Mouse (Mus musculus) kidney, adult 10 weeks (tissue): Measurements from ENCODE around the gene 0610009B22Rik. TPM values are rescaled to one million over a fixed set of nuclear protein-coding genes. Genes with fewer than 3 reads are reported as not detected.

ENCODE experiments used
- polyA plus RNA-seq: library from polyadenylated mRNA; stranded (reverse); fragments of 350-450 nt; fragmentation: Illumina TruSeq; extraction: RNeasy Lipid Tissue Mini Kit (QIAGEN cat#74804); gene quantifications from one replicate; pipeline ENCODE4 v1.2.3, GENCODE M21; 2014; ENCODE audit warnings: low read depth, low replicate concordance

0610009B22Rik gene
- polyA plus RNA-seq: 103 TPM

DNA sequence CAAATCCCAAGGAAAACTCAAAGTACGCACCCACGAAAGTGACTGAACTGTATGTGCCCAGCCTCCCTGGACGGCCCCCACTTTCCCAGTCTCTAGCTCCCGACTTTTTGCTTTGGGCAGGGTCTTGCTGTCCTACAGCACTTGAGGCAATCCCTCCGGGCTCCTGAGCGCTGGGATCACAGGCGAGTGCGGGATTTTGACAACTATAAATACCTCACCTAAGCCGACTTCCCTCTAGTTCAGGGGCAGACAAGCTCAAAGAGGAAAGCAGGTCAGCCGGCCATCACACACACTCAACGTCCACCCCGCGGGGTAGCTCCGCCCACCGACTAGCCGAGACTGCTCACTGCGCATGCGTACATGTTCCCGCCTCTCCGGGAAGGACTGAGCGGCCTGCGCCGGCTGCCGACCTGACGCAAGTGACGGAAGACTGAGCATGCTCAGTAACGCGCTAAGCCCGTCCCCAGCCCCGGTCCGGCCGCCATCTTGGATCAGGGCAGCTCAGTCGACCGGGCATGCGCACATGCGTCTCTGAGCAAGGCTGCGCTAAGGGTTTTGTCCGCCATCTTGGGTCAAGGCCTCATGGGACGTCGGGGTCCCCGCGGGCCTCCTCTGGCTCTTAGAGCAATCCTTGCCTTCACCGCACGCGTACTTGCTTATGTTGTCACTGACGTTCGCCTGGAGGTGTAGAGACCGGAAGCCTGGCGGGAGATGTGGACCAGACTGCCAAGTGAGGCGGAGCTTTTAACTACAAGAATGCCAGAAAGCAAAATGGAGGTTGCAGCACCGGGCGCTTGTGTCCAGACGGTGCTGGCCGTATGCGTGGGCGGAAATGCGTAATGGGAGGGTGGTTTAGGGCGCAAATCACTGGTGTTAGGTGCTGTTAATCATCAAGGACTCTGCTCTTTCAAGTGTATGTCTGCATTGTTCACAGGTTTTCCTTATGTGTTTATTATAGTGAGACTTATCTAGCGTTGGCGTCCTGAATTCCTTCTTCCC lies at the start of gene 0610009B22Rik:
Gene 0610009B22Rik, minus strand, starts transcription at position 545 of the 999 bp plus-strand sequence.

DNA sequence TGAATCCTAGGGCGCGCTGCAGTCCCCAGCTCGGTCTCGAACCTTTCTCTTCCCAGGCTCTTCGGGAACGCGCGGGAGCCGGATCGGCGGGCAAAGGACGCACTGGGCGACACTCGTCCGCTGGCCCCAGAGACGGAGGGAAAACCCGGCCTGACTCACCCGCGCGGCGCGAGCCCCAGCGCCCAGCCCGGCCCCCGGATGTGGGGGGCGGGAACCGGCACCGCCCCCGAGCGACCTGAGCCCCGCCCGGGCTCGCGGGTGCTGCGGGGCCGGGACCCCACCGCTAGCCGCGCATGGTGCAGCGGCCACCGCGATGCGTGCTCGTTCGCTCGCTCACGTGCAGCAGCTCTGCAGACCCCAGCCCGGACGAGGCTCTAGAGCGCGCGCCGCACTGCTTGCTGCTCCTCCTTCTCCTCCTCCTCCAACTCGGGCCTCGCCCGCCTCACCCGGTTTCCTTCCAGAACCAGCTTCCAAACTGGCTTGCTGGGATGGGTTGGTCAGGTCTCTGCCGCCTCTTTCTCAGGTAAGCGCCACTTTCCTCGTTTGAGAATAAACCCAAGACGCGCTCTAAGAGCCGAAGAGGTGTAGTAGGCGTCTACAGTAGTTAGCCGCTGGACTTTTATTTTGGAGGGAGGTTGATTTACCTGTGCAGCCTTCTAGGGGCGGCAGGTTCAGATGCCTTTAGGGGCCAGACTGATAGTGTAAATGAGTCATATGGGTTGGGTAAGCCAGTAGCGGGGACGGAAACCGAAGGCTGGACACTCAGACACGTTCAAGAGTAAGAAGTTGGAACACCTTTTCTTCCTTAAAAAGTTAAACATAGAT lies 37.8 kb downstream of the 0610009B22Rik start, which contains the start of the genes N4bp3 and D930048N14Rik:
Gene N4bp3, minus strand, starts transcription at position 152 of the 825 bp plus-strand sequence.
Gene D930048N14Rik, plus strand, starts transcription at position 264 of the 825 bp plus-strand sequence.

DNA sequence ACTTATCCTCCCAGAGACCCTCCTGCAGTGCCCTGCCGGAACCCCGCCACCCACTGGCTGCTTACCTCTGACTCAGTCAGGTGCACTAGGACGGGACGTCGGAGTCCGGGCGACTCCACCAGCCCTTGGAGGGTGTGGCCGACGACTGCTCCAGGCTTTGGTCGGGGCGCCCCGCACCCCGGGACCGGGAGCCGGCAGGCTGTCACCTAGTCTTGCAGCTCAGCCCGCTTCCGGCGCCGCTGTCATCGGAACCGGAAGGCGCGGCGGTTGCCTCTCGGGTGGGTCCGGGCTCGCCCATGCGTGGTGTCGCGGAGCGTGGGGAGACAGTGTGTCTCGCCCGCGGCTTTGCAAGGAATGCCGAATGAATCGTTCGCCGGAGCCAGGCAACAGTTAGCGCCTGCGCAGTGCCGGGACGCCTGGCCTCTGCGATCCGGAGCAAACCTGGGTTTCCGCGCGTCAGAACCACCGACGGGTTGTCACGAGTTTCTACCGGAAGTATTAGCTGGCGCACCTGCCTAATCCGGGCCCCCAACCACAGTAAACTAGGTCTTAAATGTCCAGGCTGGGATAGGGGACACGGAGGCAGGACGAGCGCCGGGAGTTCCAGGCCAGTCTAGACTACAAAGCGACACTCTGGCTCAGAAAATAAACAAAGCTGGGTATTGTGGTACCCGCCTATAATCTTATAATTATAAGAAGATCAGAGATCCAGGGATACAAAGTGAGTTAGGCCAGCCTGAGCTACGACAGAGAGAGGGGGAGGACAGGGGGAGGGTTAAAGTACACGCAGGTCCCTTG lies 53.0 kb downstream of the 0610009B22Rik start, which contains the start of gene Rmnd5b:
Gene Rmnd5b, minus strand, starts transcription at position 372 of the 798 bp plus-strand sequence.

Other genes with a start within 250 kb of the 0610009B22Rik start
- 15.7 TPM for gene Phykpl, start 104.1 kb downstream of the 0610009B22Rik start, polyA plus RNA-seq
- 240 TPM for gene Hnrnpab, start 82.0 kb downstream of the 0610009B22Rik start, polyA plus RNA-seq
- 1.2 TPM for gene Nhp2, start 69.1 kb downstream of the 0610009B22Rik start, polyA plus RNA-seq
- gene Rmnd5b, start 53.0 kb downstream of the 0610009B22Rik start, polyA plus RNA-seq: 8.2 TPM
- gene N4bp3, start 38.0 kb downstream of the 0610009B22Rik start, polyA plus RNA-seq: not detected
- gene D930048N14Rik, start 37.9 kb downstream of the 0610009B22Rik start, polyA plus RNA-seq: 1.6 TPM
- 28.0 TPM for gene Sec24a, start 74.8 kb upstream of the 0610009B22Rik start, polyA plus RNA-seq
- 348 TPM for gene Sar1b, start 74.8 kb upstream of the 0610009B22Rik start, polyA plus RNA-seq
- 3.7 TPM for gene Jade2, start 168.8 kb upstream of the 0610009B22Rik start, polyA plus RNA-seq